Mouse (Mus musculus) G1E (cell line): Measurements from ENCODE around the gene Cnnm3.

Source experiments
- CTCF ChIP-seq: IDR thresholded peaks from 2 replicates; pipeline ENCODE4 v1.5.1; 2012; ENCODE audit warnings: low read depth, low read length, inconsistent platforms, mixed read lengths
- GATA1 ChIP-seq: IDR thresholded peaks from 2 replicates; pipeline ENCODE4 v1.6.1; 2012; ENCODE audit warnings: borderline replicate concordance, low read length, inconsistent platforms, mixed read lengths
- GATA2 ChIP-seq: IDR thresholded peaks from 2 replicates; pipeline ENCODE4 v1.6.1; 2012; ENCODE audit warnings: low read depth, low read length, inconsistent platforms, borderline replicate concordance
- TAL1 ChIP-seq: conservative IDR thresholded peaks from 2 replicates; pipeline ENCODE4 v1.6.1; 2012; ENCODE audit warnings: low read depth, low read length, inconsistent platforms, mixed read lengths

- no peak for TF ChIP-seq CTCF
- TF ChIP-seq GATA1, result no peak
- TF ChIP-seq TAL1, result no peak
- no peak for TF ChIP-seq GATA2
Measured at GRCm38 (mm10) chr1:36489661-36490060, 22.0 kb upstream of the Cnnm3 start.
